Mouse (Mus musculus) forebrain, postnatal 0 days (tissue): ENCODE results near the gene Sdc3. TPM values are rescaled to one million over a fixed set of nuclear protein-coding genes. Genes with fewer than 3 reads are reported as not detected.
A peak's percentile ranks its signal among the peaks of the same experiment; 100 is the strongest.

ENCODE experiments used
- ATAC-seq: fragments of 200-750 bp; cut with Nextera tagmentation; 2 replicates; pipeline ENCODE4 v1.8.0; 2017; ENCODE audit warnings: mild to moderate bottlenecking, moderate library complexity
- DNase-seq: peaks from one replicate; pipeline ENCODE4 v3.0.0-alpha.2; 2015
- H3K27ac ChIP-seq: fragments of 300-500 bp; sonication (generic); 2 replicates; pipeline ENCODE4 v1.5.1; 2014; ENCODE audit warnings: low read depth, mild to moderate bottlenecking, antibody characterized with exemption, low read length, moderate library complexity, mixed read lengths
- H3K27me3 ChIP-seq: fragments of 300-500 bp; sonication (generic); 2 replicates; pipeline ENCODE4 v1.6.1; 2014; ENCODE audit warnings: mild to moderate bottlenecking, low read length, mixed read lengths; ENCODE audit not compliant: insufficient read depth
- H3K36me3 ChIP-seq: fragments of 300-500 bp; sonication (generic); 2 replicates; pipeline ENCODE4 v1.6.1; 2014; ENCODE audit warnings: mild to moderate bottlenecking, moderate library complexity; ENCODE audit not compliant: insufficient read depth
- H3K4me1 ChIP-seq: fragments of 300-500 bp; sonication (generic); 2 replicates; pipeline ENCODE4 v1.6.1; 2014; ENCODE audit warnings: antibody characterized with exemption; ENCODE audit not compliant: insufficient read depth
- H3K4me2 ChIP-seq: fragments of 300-500 bp; sonication (generic); 2 replicates; pipeline ENCODE4 v1.6.1; 2014; ENCODE audit warnings: low read depth, mild to moderate bottlenecking, moderate library complexity
- H3K4me3 ChIP-seq: fragments of 300-500 bp; sonication (generic); 2 replicates; pipeline ENCODE4 v1.5.1; 2014; ENCODE audit warnings: low read depth, low read length, mixed read lengths
- H3K9ac ChIP-seq: fragments of 300-500 bp; sonication (generic); 2 replicates; pipeline ENCODE4 v1.6.1; 2014; ENCODE audit warnings: mild to moderate bottlenecking
- H3K9me3 ChIP-seq: fragments of 300-500 bp; sonication (generic); 2 replicates; pipeline ENCODE4 v1.6.1; 2016; ENCODE audit warnings: low read length
- CTCF ChIP-seq: sonication (generic); IDR thresholded peaks from 2 replicates; pipeline ENCODE4 v1.5.1; 2016; ENCODE audit warnings: antibody characterized with exemption, control low read depth, low read depth
- WGBS: fragments of 180-500 bp; shearing (Covaris S2); extraction: QIAGEN DNeasy Blood & Tissue Kit; methylation state at CpG from one replicate; pipeline ENCODE4 v1.1.7; 2014; 5-methylcytosine and 5-hydroxymethylcytosine counted together
- polyA plus RNA-seq: library from polyadenylated mRNA; unstranded; fragments of >200 nt; fragmentation: Nextera tagmentation; extraction: Ambion mirVana; gene quantifications from 2 replicates; pipeline ENCODE4 v1.2.1, GENCODE M21; 2015
- total RNA-seq: library from RNA; depleted of rRNA; stranded (reverse); fragments of >200 nt; gene quantifications from 2 replicates; pipeline ENCODE4 v1.2.3, GENCODE M21; 2014

Gene Sdc3
- total and polyA plus RNA-seq, 2 experiments from 2014 or later: 204 to 421 TPM

DNA sequence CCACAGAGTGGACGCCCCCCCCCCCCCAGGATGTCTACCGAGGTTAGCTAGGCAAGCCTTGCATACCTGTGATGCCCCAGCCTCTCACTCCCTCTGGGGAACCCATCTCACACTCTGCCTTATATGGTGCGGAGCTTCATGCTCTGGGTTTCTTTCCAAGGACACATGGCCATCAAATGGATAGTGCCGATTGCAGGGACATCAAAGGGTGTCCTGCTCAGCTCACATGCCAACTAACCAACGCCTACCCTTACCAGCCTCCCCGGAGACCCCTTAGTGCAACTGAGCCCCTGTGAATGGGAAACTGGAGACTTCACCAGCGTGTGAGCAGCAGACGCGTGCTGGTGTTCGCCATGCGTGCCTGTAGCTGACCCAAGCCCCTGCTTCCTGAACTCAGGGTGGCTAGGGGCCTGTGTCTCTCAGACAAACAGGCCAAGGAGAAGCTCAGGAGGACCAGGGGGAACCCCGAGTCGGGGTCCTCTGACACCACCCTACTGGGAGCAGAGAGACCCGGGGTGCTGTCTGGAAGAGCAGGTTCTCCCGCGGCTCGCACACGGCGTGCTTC is 444 bp upstream of the Sdc3 start:
- peak; percentile 50 for ATAC-seq
- Histone ChIP-seq H3K4me3 (peak overlapping the region; percentile 87), H3K27ac (peak overlapping the region; percentile 81), H3K9ac (peak overlapping the region; percentile 99), H3K36me3 (no peaks in the 10 kb centered on the region), H3K9me3 (no peaks in the 10 kb centered on the region), H3K4me2 (peak overlapping the region; percentile 90), H3K4me1 (peaks cover 10% of the 10 kb centered on the region), H3K27me3 (no peaks in the 10 kb centered on the region)
- WGBS: 8% methylated on average over 18 of the region's 19 CpGs
- peak; percentile 68 for DNase-seq
- TF ChIP-seq CTCF: 0 out of 2 replicates have a peak, but pooled peaks have one; percentile 11

- no peak for DNase-seq
- TF ChIP-seq CTCF: no peak
These were observed 804 bp downstream of the Sdc3 start for GRCm38 (mm10) chr4:130793180-130793501.

GRCm38 (mm10) chr4:130794771-130795170 is 2.4 kb downstream of the Sdc3 start:
- H3K36me3 ChIP-seq: no peaks in the 10 kb centered on the region
- H3K27me3 ChIP-seq: no peaks in the 10 kb centered on the region
- H3K9ac ChIP-seq: peak overlapping the region; percentile 39; the same call in 1 of the 2 replicates
- no peaks in the 10 kb centered on the region for H3K9me3 ChIP-seq
- no peak for ATAC-seq
- DNase-seq: no peak
- no peak for TF ChIP-seq CTCF
- peaks cover 11% of the 10 kb centered on the region for H3K4me1 ChIP-seq
- H3K4me2 ChIP-seq: peak overlapping the region; percentile 50
- H3K27ac ChIP-seq: no peak overlapping the region
- WGBS: 57% methylated on average over 4 of the region's 4 CpGs
- H3K4me3 ChIP-seq: peak overlapping the region; percentile 24

More at GRCm38 (mm10) chr4:130793180-130793501, 804 bp downstream of the Sdc3 start:
- peak overlapping the region; percentile 99 for H3K9ac ChIP-seq
- peak overlapping the region; percentile 87 for H3K4me3 ChIP-seq
- H3K4me2 ChIP-seq: peak overlapping the region; percentile 90
- no peaks in the 10 kb centered on the region for H3K27me3 ChIP-seq
- peak; percentile 32; the same call in 1 of the 2 replicates for ATAC-seq
- H3K36me3 ChIP-seq: no peaks in the 10 kb centered on the region
- H3K4me1 ChIP-seq: peaks cover 11% of the 10 kb centered on the region
- WGBS: 41% methylated on average over 7 of the region's 7 CpGs
- H3K9me3 ChIP-seq: no peaks in the 10 kb centered on the region
- H3K27ac ChIP-seq: peak overlapping the region; percentile 81

- H3K27ac ChIP-seq: no peak overlapping the region
- H3K36me3 ChIP-seq: no peaks in the 10 kb centered on the region
- DNase-seq (no peak), ATAC-seq (no peak)
- 75% methylated on average over 6 of the region's 6 CpGs for WGBS
- no peak overlapping the region for H3K4me3 ChIP-seq
- no peak for TF ChIP-seq CTCF
- no peaks in the 10 kb centered on the region for H3K27me3 ChIP-seq
- H3K4me1 ChIP-seq: peaks cover 11% of the 10 kb centered on the region
- H3K4me2 ChIP-seq: 0 out of 2 replicates have a peak overlapping the region, but pooled peaks have one; percentile 50
- H3K9me3 ChIP-seq: no peaks in the 10 kb centered on the region
- H3K9ac ChIP-seq: no peak overlapping the region
These were observed 3.6 kb downstream of the Sdc3 start for GRCm38 (mm10) chr4:130795970-130796369.

DNA sequence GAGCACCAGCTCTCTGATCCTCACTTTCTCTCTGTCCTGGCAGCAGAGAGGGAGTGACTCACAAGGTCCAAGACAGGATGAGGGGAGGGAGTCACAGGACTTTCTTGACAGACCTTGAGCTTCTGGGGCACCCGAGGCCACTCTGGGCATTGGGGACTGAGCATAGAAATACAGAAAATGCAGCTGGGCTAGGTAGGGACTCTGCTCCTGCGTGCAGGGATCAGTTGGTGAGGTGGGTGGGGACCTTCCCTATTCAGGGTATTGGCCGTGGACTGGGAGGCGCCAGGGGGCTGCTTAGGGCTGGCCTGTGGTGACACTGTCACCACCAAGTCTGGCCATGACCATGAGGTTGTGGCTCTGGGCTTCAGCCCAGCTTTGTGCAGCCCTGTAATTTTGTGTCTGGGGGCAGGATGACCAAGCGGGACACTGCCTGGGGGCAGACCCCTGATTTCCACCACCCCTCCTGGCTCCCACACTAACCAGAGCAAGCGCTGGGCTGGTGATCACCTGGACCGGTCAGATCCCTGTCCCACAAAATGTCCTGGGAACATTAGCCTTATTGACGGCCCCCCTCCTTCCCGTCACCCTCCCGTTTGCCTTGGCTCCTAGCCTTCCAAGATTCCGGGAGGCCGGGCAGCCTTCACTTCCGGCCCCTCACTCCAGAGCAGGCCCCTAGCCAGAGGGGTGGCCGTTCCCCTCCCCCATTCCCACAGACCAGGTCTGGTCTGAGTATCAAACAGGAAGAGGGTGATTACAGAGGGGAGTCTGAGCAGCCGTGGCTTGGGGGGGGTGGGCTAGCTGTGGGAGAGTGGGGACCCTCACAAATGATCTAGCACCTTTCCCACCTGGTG is 5.1 kb downstream of the Sdc3 start:
- H3K9me3 ChIP-seq: no peaks in the 10 kb centered on the region
- no peaks in the 10 kb centered on the region for H3K27me3 ChIP-seq
- no peak for ATAC-seq
- H3K36me3 ChIP-seq: no peaks in the 10 kb centered on the region
- H3K9ac ChIP-seq: no peak overlapping the region; the same call in 1 of the 2 replicates
- DNase-seq: no peak
- peaks cover 15% of the 10 kb centered on the region for H3K4me1 ChIP-seq
- H3K4me3 ChIP-seq: no peak overlapping the region
- WGBS: 46% methylated on average over 15 of the region's 15 CpGs
- H3K27ac ChIP-seq: 0 out of 2 replicates have a peak overlapping the region, but pooled peaks have one; percentile 9
- TF ChIP-seq CTCF: no peak
- H3K4me2 ChIP-seq: peak overlapping the region; percentile 10; the same call in 1 of the 2 replicates

GRCm38 (mm10) chr4:130798416-130798815 is 6.1 kb downstream of the Sdc3 start:
- DNase-seq (no peak), ATAC-seq (no peak)
- peaks cover 19% of the 10 kb centered on the region for H3K4me1 ChIP-seq
- no peak overlapping the region for H3K4me2 ChIP-seq
- no peak overlapping the region for H3K9ac ChIP-seq
- H3K27ac ChIP-seq: peak overlapping the region; percentile 10; the same call in 1 of the 2 replicates
- WGBS: 69% methylated on average over 1 of the region's 1 CpGs
- no peaks in the 10 kb centered on the region for H3K9me3 ChIP-seq
- H3K27me3 ChIP-seq: no peaks in the 10 kb centered on the region
- TF ChIP-seq CTCF: no peak
- no peak overlapping the region for H3K4me3 ChIP-seq
- H3K36me3 ChIP-seq: no peaks in the 10 kb centered on the region; the same call in 1 of the 2 replicates

DNA sequence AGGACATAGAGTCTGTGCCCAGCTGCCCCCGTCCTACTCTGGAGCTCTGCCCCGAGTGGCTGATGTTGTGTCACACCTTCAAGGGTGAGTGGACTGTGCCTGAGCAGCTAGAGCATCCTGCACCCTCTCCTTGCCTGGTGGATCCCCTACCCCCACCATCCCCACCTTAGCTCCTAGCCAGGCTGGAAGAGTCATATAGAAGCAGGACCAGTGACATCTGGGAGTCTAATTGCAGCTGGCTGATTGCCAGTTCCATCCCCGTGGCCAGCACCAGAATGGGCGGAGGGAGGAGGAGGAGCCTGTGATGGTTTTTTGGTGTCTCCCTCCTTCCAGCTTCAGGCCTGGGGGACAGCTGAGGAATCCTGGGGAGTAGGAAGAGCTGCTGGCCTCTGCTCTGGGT is 6.8 kb downstream of the Sdc3 start:
- 45% methylated on average over 4 of the region's 4 CpGs for WGBS
- ATAC-seq: no peak
- TF ChIP-seq CTCF: no peak

More for the DNA sequence above, 6.8 kb downstream of the Sdc3 start:
- Histone ChIP-seq H3K36me3 (no peaks in the 10 kb centered on the region; the same call in 1 of the 2 replicates), H3K9me3 (no peaks in the 10 kb centered on the region), H3K4me3 (no peak overlapping the region), H3K4me2 (no peak overlapping the region), H3K4me1 (peaks cover 19% of the 10 kb centered on the region), H3K27ac (no peak overlapping the region), H3K27me3 (no peaks in the 10 kb centered on the region), H3K9ac (no peak overlapping the region)
- no peak for DNase-seq
